Mouse (Mus musculus): ENCODE measurements around the gene Slc8a1. TPM values are rescaled to one million over a fixed set of nuclear protein-coding genes. Genes with fewer than 3 reads are reported as not detected.

Slc8a1 gene
- polyA plus RNA-seq, 1 experiment from 2014 or later, result 6.6 TPM

DNA sequence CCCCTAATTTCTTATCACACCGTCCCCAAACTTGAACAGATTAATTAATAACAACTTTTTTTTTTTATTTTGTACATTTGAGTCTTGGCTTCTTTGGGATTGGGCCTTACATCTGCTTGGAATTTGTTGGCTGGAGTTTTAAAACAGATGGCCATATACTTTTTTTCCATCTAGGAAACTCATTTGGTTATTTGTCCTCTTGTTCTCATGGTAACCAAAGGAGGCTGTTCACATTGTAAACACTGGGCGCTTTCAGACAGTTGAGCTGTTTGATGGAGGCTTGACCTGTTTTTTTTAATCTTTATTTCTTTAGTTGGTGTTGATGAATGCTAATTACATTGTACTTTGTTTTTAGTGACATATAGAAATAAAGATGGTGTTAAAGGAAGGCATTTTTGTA, 369.1 kb downstream of the Slc8a1 start:
- Histone ChIP-seq H3K9me3 (replicated peaks; ENCODE audit: control insufficient read depth, low read length) (no peaks in the 10 kb centered on the region), H3K27ac (ENCODE audit: low read length) (no peak overlapping the region), H3K4me2 (ENCODE audit: low read depth, low read length) (no peak overlapping the region), H3K4me3 (replicated peaks; ENCODE audit: low read length) (no peak overlapping the region), H3K36me3 (ENCODE audit: control insufficient read depth, insufficient read depth, low read length) (no peaks in the 10 kb centered on the region), H3K9ac (ENCODE audit: low read length) (no peak overlapping the region), H3K4me1 (ENCODE audit: control insufficient read depth, insufficient read depth, low read length) (no peaks in the 10 kb centered on the region), H3K27me3 (ENCODE audit: control insufficient read depth, insufficient read depth, low read length) (no peaks in the 10 kb centered on the region)
- WGBS, result 73% methylated on average over 2 of the region's 2 CpGs
- no peak for ATAC-seq (ENCODE audit: insufficient read depth, low FRiP score)

DNA sequence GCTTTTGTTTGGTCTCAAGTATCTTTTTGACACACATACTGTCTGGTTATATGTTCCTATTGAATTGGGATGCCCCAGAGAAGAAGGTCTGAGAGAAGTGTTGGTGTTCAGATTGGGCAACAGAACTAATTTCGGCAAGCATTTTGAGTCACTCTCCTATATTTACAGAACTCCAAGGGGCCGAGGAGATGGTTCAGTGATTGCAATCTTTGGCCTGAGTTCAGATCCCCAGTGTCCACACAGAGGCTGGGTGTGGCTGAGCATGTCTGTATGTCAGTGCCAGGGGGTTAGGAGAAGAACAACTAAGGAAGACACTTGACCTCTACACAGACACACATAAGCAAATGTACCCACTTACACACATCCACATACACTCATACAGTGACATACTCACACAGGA, 369.7 kb downstream of the Slc8a1 start:
- 65% methylated on average over 2 of the region's 2 CpGs for WGBS
- no peak overlapping the region for H3K4me3 ChIP-seq (replicated peaks; ENCODE audit: low read length)
- H3K36me3 ChIP-seq (ENCODE audit: control insufficient read depth, insufficient read depth, low read length), result no peaks in the 10 kb centered on the region
- no peak for ATAC-seq (ENCODE audit: insufficient read depth, low FRiP score)
- H3K9me3 ChIP-seq (replicated peaks; ENCODE audit: control insufficient read depth, low read length), result no peaks in the 10 kb centered on the region
- no peak overlapping the region for H3K9ac ChIP-seq (ENCODE audit: low read length)
- H3K27me3 ChIP-seq (ENCODE audit: control insufficient read depth, insufficient read depth, low read length), result no peaks in the 10 kb centered on the region
- no peaks in the 10 kb centered on the region for H3K4me1 ChIP-seq (ENCODE audit: control insufficient read depth, insufficient read depth, low read length)
- H3K4me2 ChIP-seq (ENCODE audit: low read depth, low read length), result no peak overlapping the region
- no peak overlapping the region for H3K27ac ChIP-seq (ENCODE audit: low read length)

DNA sequence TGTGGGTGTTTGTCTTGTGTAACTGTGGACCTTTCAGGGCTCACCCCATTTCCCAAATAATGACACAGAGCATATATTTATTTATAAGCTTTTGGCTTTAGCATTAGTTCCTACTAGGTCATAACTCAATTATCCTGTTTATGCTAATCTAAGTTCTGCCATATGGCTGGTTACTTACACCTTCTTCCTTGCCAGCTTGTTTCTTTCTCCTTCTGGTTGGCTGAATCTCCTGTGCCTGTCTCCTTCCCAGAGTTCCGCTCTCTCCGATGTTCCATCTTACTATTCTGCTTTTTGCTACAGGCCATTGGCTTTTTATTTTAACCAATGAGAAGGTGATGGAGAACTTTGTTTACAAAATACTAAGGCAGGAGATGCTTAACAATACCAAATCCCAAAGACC, 374.8 kb downstream of the Slc8a1 start:
- H3K9ac ChIP-seq (ENCODE audit: low read length), result no peak overlapping the region
- ATAC-seq (ENCODE audit: insufficient read depth, low FRiP score), result no peak
- 91% methylated on average over 2 of the region's 2 CpGs for WGBS

DNA sequence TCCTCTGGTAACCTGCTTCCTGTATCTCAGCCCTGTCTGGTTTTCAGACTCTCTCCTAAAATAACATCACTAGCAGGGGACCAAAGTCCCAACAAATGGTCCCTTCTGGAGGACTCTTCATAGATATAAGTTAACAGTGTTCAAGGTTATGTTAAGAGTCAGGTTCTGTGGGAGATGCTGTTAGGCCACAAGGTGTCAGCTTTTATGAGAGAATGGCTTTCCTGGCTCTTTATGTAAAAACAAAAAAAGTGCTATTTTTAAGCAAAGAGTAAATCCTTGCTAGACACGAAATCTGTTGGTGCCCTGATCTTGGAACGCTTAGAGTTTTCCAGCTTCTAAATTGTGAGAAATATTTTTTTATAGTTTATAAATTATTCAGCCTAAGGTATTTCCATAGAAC, 377.6 kb downstream of the Slc8a1 start:
- Histone ChIP-seq H3K9me3 (replicated peaks; ENCODE audit: control insufficient read depth, low read length) (no peaks in the 10 kb centered on the region), H3K9ac (ENCODE audit: low read length) (no peak overlapping the region), H3K4me3 (replicated peaks; ENCODE audit: low read length) (no peak overlapping the region), H3K4me1 (ENCODE audit: control insufficient read depth, insufficient read depth, low read length) (no peaks in the 10 kb centered on the region), H3K27me3 (ENCODE audit: control insufficient read depth, insufficient read depth, low read length) (no peaks in the 10 kb centered on the region), H3K27ac (ENCODE audit: low read length) (no peak overlapping the region), H3K36me3 (ENCODE audit: control insufficient read depth, insufficient read depth, low read length) (no peaks in the 10 kb centered on the region), H3K4me2 (ENCODE audit: low read depth, low read length) (no peak overlapping the region)
- ATAC-seq (ENCODE audit: insufficient read depth, low FRiP score), result no peak
- 68% methylated on average over 2 of the region's 2 CpGs for WGBS

More for the DNA sequence above, 374.8 kb downstream of the Slc8a1 start:
- Histone ChIP-seq H3K9me3 (replicated peaks; ENCODE audit: control insufficient read depth, low read length) (no peaks in the 10 kb centered on the region), H3K4me1 (ENCODE audit: control insufficient read depth, insufficient read depth, low read length) (no peaks in the 10 kb centered on the region), H3K27me3 (ENCODE audit: control insufficient read depth, insufficient read depth, low read length) (no peaks in the 10 kb centered on the region), H3K27ac (ENCODE audit: low read length) (no peak overlapping the region), H3K4me2 (ENCODE audit: low read depth, low read length) (no peak overlapping the region), H3K36me3 (ENCODE audit: control insufficient read depth, insufficient read depth, low read length) (no peaks in the 10 kb centered on the region), H3K4me3 (replicated peaks; ENCODE audit: low read length) (no peak overlapping the region)

DNA sequence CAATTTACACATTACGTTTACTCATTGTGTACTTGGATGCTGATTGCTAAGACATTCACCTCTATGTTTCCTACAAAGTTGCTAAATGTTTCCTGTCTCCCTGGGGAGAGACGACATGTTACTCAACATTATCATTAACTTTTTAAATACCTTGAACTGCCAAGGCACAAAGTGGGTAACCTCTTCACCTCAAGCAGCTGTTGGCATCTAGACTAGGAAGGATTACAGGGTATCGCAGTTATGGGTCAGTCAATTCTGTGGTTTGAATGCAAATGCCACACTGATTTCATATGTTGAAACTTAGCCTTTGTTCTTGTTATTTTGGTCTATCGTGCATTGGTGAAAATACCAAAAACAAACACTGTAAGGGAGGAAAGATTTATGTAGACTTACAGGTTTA, 378.1 kb downstream of the Slc8a1 start:
- Histone ChIP-seq H3K27ac (ENCODE audit: low read length) (no peak overlapping the region), H3K4me2 (ENCODE audit: low read depth, low read length) (no peak overlapping the region), H3K9me3 (replicated peaks; ENCODE audit: control insufficient read depth, low read length) (peaks cover 2% of the 10 kb centered on the region; the same call in 1 of the 2 replicates), H3K4me1 (ENCODE audit: control insufficient read depth, insufficient read depth, low read length) (no peaks in the 10 kb centered on the region), H3K4me3 (replicated peaks; ENCODE audit: low read length) (no peak overlapping the region), H3K27me3 (ENCODE audit: control insufficient read depth, insufficient read depth, low read length) (no peaks in the 10 kb centered on the region), H3K9ac (ENCODE audit: low read length) (no peak overlapping the region), H3K36me3 (ENCODE audit: control insufficient read depth, insufficient read depth, low read length) (no peaks in the 10 kb centered on the region)
- ATAC-seq (ENCODE audit: insufficient read depth, low FRiP score), result no peak
- 59% methylated on average over 4 of the region's 4 CpGs for WGBS

DNA sequence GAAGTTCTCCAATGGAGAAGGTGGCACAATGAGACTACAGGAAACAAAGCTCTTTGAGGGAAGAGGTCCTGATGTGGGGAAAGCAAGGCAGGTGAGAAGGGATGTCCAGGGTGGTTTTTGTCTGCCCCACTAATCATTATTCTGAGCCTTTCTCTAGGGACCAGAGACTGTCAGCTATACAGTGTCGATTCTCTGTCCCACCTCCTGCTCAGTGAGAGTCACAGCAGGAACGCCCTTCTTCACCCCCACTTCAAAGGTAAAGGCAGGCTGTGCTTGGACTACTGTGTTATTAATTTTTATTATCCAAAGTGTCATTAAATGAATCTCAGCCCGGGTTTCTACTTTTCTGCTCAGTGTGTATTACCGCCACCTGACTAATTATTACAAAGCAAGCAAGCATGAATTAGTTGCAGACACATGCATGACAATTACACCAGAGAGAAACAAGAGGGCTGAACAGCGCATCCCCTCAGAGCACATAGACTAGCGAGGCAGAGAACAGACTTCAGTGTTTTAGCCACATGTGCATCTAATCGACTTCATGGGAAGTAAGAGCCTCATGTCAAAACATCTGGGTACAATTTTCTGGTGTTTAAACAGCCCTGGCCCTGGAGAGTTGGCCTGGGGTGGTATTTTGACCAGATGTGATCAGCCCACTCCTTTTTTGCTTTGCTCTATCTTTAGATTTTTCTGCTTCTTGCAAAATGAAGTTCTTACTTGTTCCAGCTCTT, 402.0 kb downstream of the Slc8a1 start:
- Histone ChIP-seq H3K4me1 (ENCODE audit: control insufficient read depth, insufficient read depth, low read length) (no peaks in the 10 kb centered on the region), H3K9me3 (replicated peaks; ENCODE audit: control insufficient read depth, low read length) (no peaks in the 10 kb centered on the region), H3K27me3 (ENCODE audit: control insufficient read depth, insufficient read depth, low read length) (no peaks in the 10 kb centered on the region), H3K36me3 (ENCODE audit: control insufficient read depth, insufficient read depth, low read length) (no peaks in the 10 kb centered on the region), H3K4me2 (ENCODE audit: low read depth, low read length) (no peak overlapping the region), H3K27ac (ENCODE audit: low read length) (no peak overlapping the region), H3K9ac (ENCODE audit: low read length) (no peak overlapping the region), H3K4me3 (replicated peaks; ENCODE audit: low read length) (no peak overlapping the region)
- no peak for ATAC-seq (ENCODE audit: insufficient read depth, low FRiP score)
- 71% methylated on average over 7 of the region's 7 CpGs for WGBS

DNA sequence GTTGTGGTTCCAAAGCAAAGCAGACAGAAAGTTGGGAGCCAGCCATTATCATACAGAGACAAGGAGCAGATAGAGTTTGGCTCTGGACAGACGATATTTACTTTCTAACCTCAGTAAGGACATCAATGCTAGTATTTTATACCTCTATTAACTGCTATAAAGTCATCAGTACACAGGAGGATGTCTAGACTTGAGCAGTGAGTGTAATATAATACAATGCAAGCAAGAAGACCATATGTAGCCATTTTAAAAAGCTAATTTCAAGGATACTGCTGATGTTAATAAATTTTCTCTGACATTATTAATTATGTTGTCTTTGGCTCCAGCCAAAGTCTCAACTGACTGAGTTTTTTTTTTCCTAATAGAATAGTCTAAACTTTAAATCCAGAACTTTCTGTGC, 402.7 kb downstream of the Slc8a1 start:
- Histone ChIP-seq H3K27me3 (ENCODE audit: control insufficient read depth, insufficient read depth, low read length) (no peaks in the 10 kb centered on the region), H3K4me3 (replicated peaks; ENCODE audit: low read length) (no peak overlapping the region), H3K36me3 (ENCODE audit: control insufficient read depth, insufficient read depth, low read length) (no peaks in the 10 kb centered on the region), H3K9ac (ENCODE audit: low read length) (no peak overlapping the region), H3K9me3 (replicated peaks; ENCODE audit: control insufficient read depth, low read length) (no peaks in the 10 kb centered on the region), H3K27ac (ENCODE audit: low read length) (no peak overlapping the region), H3K4me2 (ENCODE audit: low read depth, low read length) (no peak overlapping the region), H3K4me1 (ENCODE audit: control insufficient read depth, insufficient read depth, low read length) (no peaks in the 10 kb centered on the region)
- no peak for ATAC-seq (ENCODE audit: insufficient read depth, low FRiP score)
- 61% methylated on average over 1 of the region's 1 CpGs for WGBS

Data from stomach, embryonic 16.5 days (tissue).